Mouse (Mus musculus): ENCODE results near the gene Klhl3.

GRCm38 (mm10) chr13:58071209-58071608 is 42.2 kb downstream of the Klhl3 start:
- TF ChIP-seq CTCF (IDR thresholded peaks at IDR 0.05; ENCODE audit: borderline replicate concordance, control insufficient read depth, extremely low read depth, insufficient read depth, low read length, poor library complexity) = no peak
- no peak for TF ChIP-seq POLR2A (IDR thresholded peaks at IDR 0.05; ENCODE audit: control insufficient read depth, extremely low read depth, insufficient read depth, low read length, poor library complexity)
